Mouse (Mus musculus) midbrain, embryonic 10.5 days (tissue): ENCODE data around the gene Shld2. TPM values are rescaled to one million over a fixed set of nuclear protein-coding genes. Genes with fewer than 3 reads are reported as not detected.

Source experiments
- DNase-seq: peaks from one replicate; pipeline ENCODE4 v3.0.0-alpha.2; 2017; ENCODE audit warnings: low spot score
- H3K27ac ChIP-seq: fragments of 300-500 bp; sonication (generic); replicated peaks from 2 replicates; pipeline ENCODE4 v1.5.1; 2016; ENCODE audit warnings: mild to moderate bottlenecking
- H3K27me3 ChIP-seq: fragments of 300-500 bp; sonication (generic); 2 replicates; pipeline ENCODE4 v1.6.1; 2016; ENCODE audit warnings: low read depth, mild to moderate bottlenecking; ENCODE audit not compliant: poor library complexity, severe bottlenecking
- H3K36me3 ChIP-seq: fragments of 300-500 bp; sonication (generic); 2 replicates; pipeline ENCODE4 v1.6.1; 2016; ENCODE audit warnings: mild to moderate bottlenecking, moderate library complexity
- H3K4me1 ChIP-seq: fragments of 300-500 bp; sonication (generic); 2 replicates; pipeline ENCODE4 v1.6.1; 2016
- H3K4me3 ChIP-seq: fragments of 300-500 bp; sonication (generic); 2 replicates; pipeline ENCODE4 v1.5.1; 2016; ENCODE audit warnings: mild to moderate bottlenecking, moderate library complexity
- H3K9me3 ChIP-seq: fragments of 300-500 bp; sonication (generic); replicated peaks from 2 replicates; pipeline ENCODE4 v1.6.1; 2016; ENCODE audit warnings: mild to moderate bottlenecking
- WGBS: fragments of 180-500 bp; shearing (Covaris S2); methylation state at CpG from one replicate; pipeline ENCODE4 v1.1.7; 2016; 5-methylcytosine and 5-hydroxymethylcytosine counted together
- polyA plus RNA-seq: library from polyadenylated mRNA; unstranded; fragments of >200 nt; fragmentation: Nextera tagmentation; extraction: Ambion mirVana; gene quantifications from 2 replicates; pipeline ENCODE4 v1.2.1, GENCODE M21; 2016

Shld2 gene
- polyA plus RNA-seq, 1 experiment from 2014 or later: 7.1 TPM

- no peaks in the 10 kb centered on the region for H3K36me3 ChIP-seq
- H3K9me3 ChIP-seq: no peaks in the 10 kb centered on the region
- H3K27me3 ChIP-seq: peaks cover 36% of the 10 kb centered on the region
- no peak for DNase-seq
- H3K4me1 ChIP-seq: peaks cover 7% of the 10 kb centered on the region
- H3K27ac ChIP-seq: no peak overlapping the region
- no peak overlapping the region for H3K4me3 ChIP-seq
- 71% methylated on average over 5 of the region's 5 CpGs for WGBS
Observed at GRCm38 (mm10) chr14:34223362-34223898, 86.9 kb downstream of the Shld2 start.

DNA sequence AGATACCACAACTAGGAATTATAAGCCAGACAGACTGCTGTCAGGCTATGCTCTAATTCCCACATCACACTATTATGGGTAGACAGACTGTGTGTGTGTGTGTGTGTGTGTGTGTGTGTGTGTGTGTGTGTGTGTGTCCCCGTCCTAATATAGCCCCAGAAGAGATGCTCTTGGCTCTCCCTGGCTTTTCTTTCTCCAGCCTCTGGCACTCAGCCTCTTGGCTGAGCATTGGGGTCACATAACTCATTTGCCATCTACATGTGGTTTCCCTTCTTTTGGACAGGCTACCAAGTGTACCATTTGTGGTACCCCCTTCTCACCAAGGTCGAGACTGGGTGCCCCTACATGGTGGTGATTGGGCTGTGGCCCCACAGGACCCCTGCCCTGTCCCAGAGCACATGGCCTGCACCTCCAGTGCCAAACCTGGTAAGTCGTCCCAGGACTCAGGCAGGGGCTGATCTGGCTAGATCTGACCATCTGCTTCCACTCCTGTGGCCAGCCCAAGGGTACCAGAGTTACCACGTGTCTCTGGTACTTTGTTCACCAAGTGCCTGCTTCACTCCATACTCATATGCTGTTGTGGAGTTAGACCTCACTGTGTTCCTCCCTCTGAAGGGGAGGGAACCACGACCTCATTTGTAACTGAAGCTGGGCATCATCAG is 88.7 kb downstream of the Shld2 start:
- Histone ChIP-seq H3K27ac (no peak overlapping the region), H3K9me3 (no peaks in the 10 kb centered on the region), H3K36me3 (no peaks in the 10 kb centered on the region), H3K27me3 (peaks cover 40% of the 10 kb centered on the region), H3K4me1 (peaks cover 7% of the 10 kb centered on the region), H3K4me3 (no peak overlapping the region)
- no peak for DNase-seq
- WGBS: 75% methylated on average over 5 of the region's 5 CpGs

DNA sequence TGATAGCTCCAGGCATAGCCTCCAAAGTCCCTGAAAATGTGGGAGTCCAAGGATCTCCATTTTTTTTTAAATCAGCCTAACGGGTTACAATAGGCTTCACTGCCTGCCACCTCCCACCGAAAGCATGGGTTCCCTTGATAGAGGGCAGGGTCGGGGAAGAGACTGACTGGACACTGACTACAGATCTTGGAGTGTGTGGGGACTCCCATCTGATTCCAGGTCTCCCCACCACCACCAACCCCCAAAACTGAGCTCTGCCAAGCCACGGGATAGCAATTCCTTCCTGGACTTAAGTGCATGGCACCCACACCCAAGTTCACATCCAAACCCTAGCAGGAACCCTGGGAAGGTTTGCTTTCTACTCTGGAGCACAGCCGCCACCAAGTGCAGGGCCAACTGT is 89.9 kb downstream of the Shld2 start:
- Histone ChIP-seq H3K4me3 (no peak overlapping the region), H3K4me1 (peaks cover 7% of the 10 kb centered on the region), H3K27me3 (peaks cover 40% of the 10 kb centered on the region), H3K36me3 (no peaks in the 10 kb centered on the region), H3K27ac (no peak overlapping the region), H3K9me3 (no peaks in the 10 kb centered on the region)
- DNase-seq: no peak
- WGBS: 80% methylated on average over 5 of the region's 5 CpGs

DNA sequence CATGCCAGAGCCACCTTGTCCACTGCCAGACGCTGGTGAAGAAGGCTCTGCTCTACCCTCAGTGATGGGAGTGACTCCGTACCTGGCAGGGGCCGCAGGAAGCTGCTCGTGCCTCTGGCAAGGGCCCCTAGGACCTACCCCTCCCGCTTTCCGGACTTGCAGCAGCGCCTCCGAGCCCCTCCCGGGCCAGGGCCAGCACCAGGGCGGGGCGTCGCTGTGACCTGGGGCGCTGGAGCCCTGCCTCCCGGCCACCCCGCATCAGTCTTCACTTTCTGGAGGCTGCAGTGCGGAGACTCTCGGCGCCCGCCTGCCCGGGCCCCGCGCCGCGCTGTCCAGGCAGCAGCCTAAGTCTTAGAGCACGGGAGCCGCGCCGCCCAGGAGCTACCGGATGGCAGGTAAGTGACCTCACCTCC is 90.5 kb downstream of the Shld2 start:
- H3K4me3 ChIP-seq: peak overlapping the region; percentile 46
- DNase-seq: no peak
- WGBS: 7% methylated on average over 29 of the region's 29 CpGs
- H3K4me1 ChIP-seq: peaks cover 7% of the 10 kb centered on the region
- no peaks in the 10 kb centered on the region for H3K36me3 ChIP-seq
- no peak overlapping the region for H3K27ac ChIP-seq
- peaks cover 40% of the 10 kb centered on the region for H3K27me3 ChIP-seq
- H3K9me3 ChIP-seq: no peaks in the 10 kb centered on the region

- H3K27ac ChIP-seq: no peak within 1 kb of the TSS
- H3K27me3 ChIP-seq: peaks cover 40% of the 10 kb centered on the region
Observed at GRCm38 (mm10) chr14:34219295-34219694, 91.0 kb downstream of the Shld2 start, which contains the start of gene Syt15. Gene Syt15, plus strand, starts transcription at chr14:34219595.

DNA sequence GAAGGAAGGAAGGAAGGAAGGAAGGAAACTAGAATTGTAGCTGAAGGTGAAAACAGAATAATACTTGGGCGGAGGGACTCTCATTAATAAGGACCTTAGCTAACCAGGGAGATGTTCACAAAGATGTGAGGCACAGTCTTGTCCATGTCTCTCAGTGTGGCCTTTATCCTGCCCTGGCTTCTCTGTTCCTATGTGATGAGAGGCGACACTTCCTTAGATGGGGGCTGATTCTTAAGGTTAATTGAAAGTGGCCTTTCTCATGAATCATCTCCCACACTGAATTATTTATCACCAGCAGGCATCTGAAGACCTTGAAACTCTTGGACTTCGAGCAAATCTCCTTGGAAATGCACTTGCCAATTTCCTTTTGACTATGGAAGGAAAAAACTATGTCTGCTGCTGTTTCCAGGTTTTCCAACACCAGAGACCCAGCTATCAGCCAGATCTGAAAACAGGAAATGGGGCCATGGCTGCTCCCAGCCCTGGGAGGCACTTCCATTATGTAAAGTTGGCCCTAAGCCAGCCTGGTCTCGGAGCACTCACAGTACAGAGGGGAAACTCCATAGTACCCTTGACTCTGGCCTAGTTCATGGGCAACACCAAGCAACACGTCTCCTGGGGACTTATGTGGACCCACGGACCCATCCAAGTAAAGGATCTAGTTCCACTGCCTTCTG is 94.7 kb downstream of the Shld2 start:
- Histone ChIP-seq H3K4me3 (no peak overlapping the region), H3K4me1 (peaks cover 7% of the 10 kb centered on the region), H3K9me3 (no peaks in the 10 kb centered on the region), H3K27ac (no peak overlapping the region), H3K27me3 (peaks cover 26% of the 10 kb centered on the region), H3K36me3 (no peaks in the 10 kb centered on the region)
- no peak for DNase-seq
- WGBS: 84% methylated on average over 6 of the region's 6 CpGs

More at GRCm38 (mm10) chr14:34219295-34219694, 91.0 kb downstream of the Shld2 start, which contains the start of gene Syt15:
- Histone ChIP-seq H3K4me1 (peaks cover 7% of the 10 kb centered on the region), H3K4me3 (peak within 1 kb of the TSS; percentile 46), H3K36me3 (no peaks in the 10 kb centered on the region), H3K9me3 (no peaks in the 10 kb centered on the region)
- no peak for DNase-seq
- whole genome bisulfite sequencing: 79% methylated on average over 6 of the region's 6 CpGs

DNA sequence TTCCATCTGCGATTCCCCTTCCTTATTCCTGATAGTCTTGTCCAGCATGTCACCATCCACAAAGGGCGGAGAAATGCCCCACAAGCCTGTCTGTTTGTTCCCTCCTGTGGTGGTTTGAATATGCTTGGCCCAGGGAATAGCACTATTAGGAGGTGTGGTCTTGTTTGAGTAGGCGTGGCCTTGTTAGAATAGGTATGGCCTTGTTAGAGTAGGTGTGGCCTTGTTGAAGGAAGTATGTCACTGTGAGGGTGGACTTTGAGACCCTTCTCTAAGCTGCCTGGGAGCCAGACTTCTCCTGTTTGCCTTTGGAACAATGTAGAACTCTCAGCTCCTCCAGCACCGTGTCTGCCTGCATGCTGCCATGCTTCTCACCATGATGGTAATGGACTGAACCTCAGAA is 100.4 kb downstream of the Shld2 start:
- WGBS: 89% methylated on average over 4 of the region's 4 CpGs
- H3K27ac ChIP-seq: no peak overlapping the region
- no peak for DNase-seq
- H3K36me3 ChIP-seq: no peaks in the 10 kb centered on the region
- H3K4me3 ChIP-seq: no peak overlapping the region
- H3K9me3 ChIP-seq: no peaks in the 10 kb centered on the region
- H3K4me1 ChIP-seq: no peaks in the 10 kb centered on the region
- no peaks in the 10 kb centered on the region for H3K27me3 ChIP-seq

DNA sequence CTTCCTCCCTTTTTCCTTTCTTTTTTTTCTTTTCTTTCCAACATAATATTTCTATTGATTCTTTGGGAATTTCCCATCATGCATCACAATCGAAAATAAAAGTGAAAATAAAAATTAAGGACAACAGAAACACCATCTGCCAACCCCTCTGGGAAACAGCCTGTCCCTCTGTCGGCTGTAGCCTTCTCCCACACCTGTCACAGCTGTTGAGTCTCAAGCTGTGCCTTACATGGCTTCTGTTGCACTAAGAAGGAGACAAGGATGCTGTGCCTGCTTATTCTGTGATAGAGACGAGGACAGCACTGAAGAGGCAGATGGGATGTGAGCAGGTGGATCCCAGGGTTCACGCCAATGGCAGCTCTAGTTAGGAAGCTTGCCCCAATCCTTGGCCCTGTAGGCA is 101.2 kb downstream of the Shld2 start:
- H3K9me3 ChIP-seq: no peaks in the 10 kb centered on the region
- no peaks in the 10 kb centered on the region for H3K36me3 ChIP-seq
- H3K4me3 ChIP-seq: no peak overlapping the region
- H3K4me1 ChIP-seq: no peaks in the 10 kb centered on the region
- no peaks in the 10 kb centered on the region for H3K27me3 ChIP-seq
- no peak overlapping the region for H3K27ac ChIP-seq
- DNase-seq: no peak
- 62% methylated on average over 4 of the region's 4 CpGs for WGBS

- Histone ChIP-seq H3K27ac (no peak overlapping the region), H3K36me3 (no peaks in the 10 kb centered on the region), H3K27me3 (no peaks in the 10 kb centered on the region), H3K9me3 (no peaks in the 10 kb centered on the region), H3K4me3 (no peak overlapping the region), H3K4me1 (no peaks in the 10 kb centered on the region)
- WGBS: 50% methylated on average over 2 of the region's 2 CpGs
- no peak for DNase-seq
Observed at GRCm38 (mm10) chr14:34208651-34209050, 101.6 kb downstream of the Shld2 start.

GRCm38 (mm10) chr14:34207996-34208395 is 102.3 kb downstream of the Shld2 start:
- Histone ChIP-seq H3K9me3 (no peaks in the 10 kb centered on the region), H3K4me1 (no peaks in the 10 kb centered on the region), H3K27me3 (peaks cover 4% of the 10 kb centered on the region), H3K4me3 (no peak overlapping the region), H3K27ac (no peak overlapping the region), H3K36me3 (no peaks in the 10 kb centered on the region)
- DNase-seq: no peak
- WGBS: 86% methylated on average over 6 of the region's 6 CpGs

- Histone ChIP-seq H3K9me3 (no peaks in the 10 kb centered on the region), H3K4me3 (peak within 1 kb of the TSS; percentile 87), H3K27ac (peak within 1 kb of the TSS; percentile 72), H3K27me3 (peaks cover 43% of the 10 kb centered on the region), H3K4me1 (peaks cover 16% of the 10 kb centered on the region), H3K36me3 (no peaks in the 10 kb centered on the region)
- 2% methylated on average over 43 of the region's 52 CpGs for WGBS
- peak; percentile 45 for DNase-seq
Observed at GRCm38 (mm10) chr14:34201231-34202035, 108.9 kb downstream of the Shld2 start, which contains the start of gene Gprin2. Gene Gprin2, minus strand, starts transcription at chr14:34201653.

GRCm38 (mm10) chr14:34200738-34201230 is 109.5 kb downstream of the Shld2 start:
- H3K27ac ChIP-seq: peak overlapping the region; percentile 72
- WGBS: 3% methylated on average over 19 of the region's 19 CpGs
- peak overlapping the region; percentile 87 for H3K4me3 ChIP-seq
- H3K27me3 ChIP-seq: peaks cover 43% of the 10 kb centered on the region
- H3K36me3 ChIP-seq: no peaks in the 10 kb centered on the region
- DNase-seq: no peak
- H3K4me1 ChIP-seq: peaks cover 16% of the 10 kb centered on the region
- no peaks in the 10 kb centered on the region for H3K9me3 ChIP-seq
